Mouse (Mus musculus) heart, embryonic 12.5 days (tissue): ENCODE data around the gene Vopp1. TPM values are rescaled to one million over a fixed set of nuclear protein-coding genes. Genes with fewer than 3 reads are reported as not detected.

Experiments used
- ATAC-seq: fragments of 200-750 bp; cut with Nextera tagmentation; 2 replicates; pipeline ENCODE4 v1.8.0; 2017; ENCODE audit warnings: moderate TSS enrichment, moderate library complexity; ENCODE audit not compliant: insufficient number of reproducible peaks, low FRiP score
- H3K27ac ChIP-seq: fragments of 300-500 bp; sonication (generic); 2 replicates; pipeline ENCODE4 v1.5.1; 2016; ENCODE audit warnings: mild to moderate bottlenecking, moderate library complexity; ENCODE audit not compliant: poor library complexity, severe bottlenecking
- H3K27me3 ChIP-seq: fragments of 300-500 bp; sonication (generic); replicated peaks from 2 replicates; pipeline ENCODE4 v1.6.1; 2016; ENCODE audit warnings: mild to moderate bottlenecking, moderate library complexity
- H3K36me3 ChIP-seq: fragments of 300-500 bp; sonication (generic); 2 replicates; pipeline ENCODE4 v1.6.1; 2016; ENCODE audit warnings: mild to moderate bottlenecking, moderate library complexity
- H3K4me1 ChIP-seq: fragments of 300-500 bp; sonication (generic); replicated peaks from 2 replicates; pipeline ENCODE4 v1.6.1; 2016; ENCODE audit warnings: mild to moderate bottlenecking
- H3K4me2 ChIP-seq: fragments of 300-500 bp; sonication (generic); 2 replicates; pipeline ENCODE4 v1.6.1; 2016; ENCODE audit warnings: mild to moderate bottlenecking, moderate library complexity
- H3K4me3 ChIP-seq: fragments of 300-500 bp; sonication (generic); 2 replicates; pipeline ENCODE4 v1.5.1; 2016; ENCODE audit warnings: mild to moderate bottlenecking
- H3K9ac ChIP-seq: fragments of 300-500 bp; sonication (generic); 2 replicates; pipeline ENCODE4 v1.6.1; 2016; ENCODE audit warnings: mild to moderate bottlenecking, moderate library complexity
- H3K9me3 ChIP-seq: fragments of 300-500 bp; sonication (generic); replicated peaks from 2 replicates; pipeline ENCODE4 v1.6.1; 2016; ENCODE audit warnings: mild to moderate bottlenecking, moderate library complexity
- WGBS: fragments of 180-500 bp; shearing (Covaris S2); methylation state at CpG from one replicate; pipeline ENCODE4 v1.1.7; 2016; 5-methylcytosine and 5-hydroxymethylcytosine counted together
- polyA plus RNA-seq: library from polyadenylated mRNA; unstranded; fragments of >200 nt; fragmentation: Nextera tagmentation; extraction: Ambion mirVana; gene quantifications from 2 replicates; pipeline ENCODE4 v1.2.1, GENCODE M21; 2016

Vopp1 gene
- polyA plus RNA-seq, 1 experiment from 2014 or later: 39.1 TPM

DNA sequence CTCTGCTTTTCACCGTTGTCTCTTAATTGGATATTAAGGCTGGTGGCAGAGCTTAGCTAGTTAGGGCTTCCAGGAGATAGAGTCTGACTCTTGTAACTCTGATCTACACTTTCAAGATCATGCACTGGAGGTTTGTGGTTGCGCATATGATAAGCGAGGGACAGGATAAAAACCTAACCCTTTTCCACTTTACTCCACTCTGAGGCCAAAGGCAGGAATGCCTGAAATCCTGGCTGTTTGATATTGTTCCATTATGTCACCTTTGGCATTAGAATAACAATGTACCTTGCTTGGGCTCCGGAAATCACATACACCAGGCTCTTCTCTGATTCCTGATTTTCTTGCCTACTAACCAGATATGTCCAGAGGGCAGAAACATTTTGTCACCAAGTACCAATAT is 123.3 kb downstream of the Vopp1 start:
- ATAC-seq: no peak
- H3K36me3 ChIP-seq: no peaks in the 10 kb centered on the region
- H3K4me2 ChIP-seq: no peak overlapping the region
- no peak overlapping the region for H3K4me3 ChIP-seq
- H3K27me3 ChIP-seq: no peaks in the 10 kb centered on the region
- H3K9ac ChIP-seq: no peak overlapping the region; the same call in 1 of the 2 replicates
- no peak overlapping the region for H3K27ac ChIP-seq
- no peaks in the 10 kb centered on the region for H3K9me3 ChIP-seq
- 53% methylated on average over 4 of the region's 4 CpGs for WGBS
- 0 out of 2 replicates have a peak, but pooled peaks cover 11% of the 10 kb centered on the region for H3K4me1 ChIP-seq

DNA sequence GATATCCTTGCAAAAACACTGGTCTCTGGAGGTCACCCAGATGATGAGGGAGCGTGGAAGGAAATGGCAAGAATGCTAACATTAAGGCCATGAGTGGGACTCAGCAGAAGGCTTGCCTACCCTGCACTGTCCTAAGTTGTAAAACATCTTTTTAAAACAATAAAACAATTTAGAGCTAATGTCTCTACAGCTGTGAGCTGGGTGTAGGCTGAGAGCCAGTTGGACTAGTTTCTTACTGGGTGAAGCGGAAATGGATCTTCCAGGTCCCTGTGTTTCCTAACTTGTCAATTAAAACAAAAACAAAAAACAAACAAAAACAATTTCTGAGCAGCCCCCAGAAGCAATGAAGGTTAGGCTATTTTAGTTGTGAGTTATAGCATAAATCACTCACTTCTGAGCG is 131.8 kb downstream of the Vopp1 start:
- 83% methylated on average over 3 of the region's 3 CpGs for WGBS
- Histone ChIP-seq H3K36me3 (peaks cover 18% of the 10 kb centered on the region), H3K27ac (no peak overlapping the region), H3K9me3 (no peaks in the 10 kb centered on the region), H3K4me3 (no peak overlapping the region), H3K4me2 (no peak overlapping the region), H3K4me1 (peaks cover 7% of the 10 kb centered on the region; the same call in 1 of the 2 replicates), H3K9ac (no peak overlapping the region), H3K27me3 (no peaks in the 10 kb centered on the region)
- ATAC-seq: no peak

DNA sequence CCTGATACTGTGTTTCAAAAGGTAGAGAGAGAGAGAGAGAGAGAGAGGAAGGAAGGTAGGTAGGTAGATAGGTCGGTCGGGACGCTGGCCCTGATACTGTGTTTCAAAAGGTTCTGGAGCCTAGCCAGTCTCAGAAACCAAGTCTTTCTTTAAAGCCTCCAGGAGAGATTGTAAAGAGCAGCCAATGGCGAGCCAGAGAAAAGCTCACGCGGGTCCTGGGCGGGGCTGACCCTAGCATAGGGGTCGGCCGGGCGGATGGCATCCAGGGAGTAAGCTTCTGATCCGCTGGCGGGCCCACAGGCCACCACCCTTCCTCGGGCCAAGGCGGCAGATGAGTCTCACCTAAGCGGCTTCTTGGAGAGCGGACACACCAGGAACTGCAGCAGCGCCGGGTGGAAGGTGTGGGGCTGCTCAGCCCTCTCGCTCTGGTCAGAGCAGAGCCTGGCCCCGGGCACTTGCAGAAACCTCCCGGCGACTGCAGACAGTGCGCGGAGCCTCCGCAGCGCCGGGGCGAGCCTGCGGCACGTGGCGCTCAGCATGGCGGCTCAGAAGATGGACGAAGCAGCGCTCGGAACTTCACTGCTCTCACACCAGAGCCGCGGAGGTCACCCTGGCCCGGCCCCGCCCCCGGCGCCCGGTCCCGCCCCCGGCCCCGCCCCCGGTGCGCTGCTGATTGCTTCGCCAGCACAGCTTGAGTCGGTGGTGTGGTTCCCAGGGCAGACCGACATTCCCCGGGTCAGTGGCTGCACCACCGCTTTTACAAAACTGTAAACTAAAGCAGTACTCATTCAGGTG is 133.3 kb downstream of the Vopp1 start, which contains the start of gene Pyurf:
TSS of gene Pyurf (minus strand) at position 612 of the 795 bp plus-strand sequence.
- WGBS: under 1% methylated on average over 52 of the region's 52 CpGs
- H3K9ac ChIP-seq: peak within 1 kb of the TSS; percentile 94
- no peaks in the 10 kb centered on the region for H3K9me3 ChIP-seq
- H3K4me2 ChIP-seq: peak within 1 kb of the TSS; percentile 75
- H3K36me3 ChIP-seq: peaks cover 31% of the 10 kb centered on the region
- peaks cover 7% of the 10 kb centered on the region; the same call in 1 of the 2 replicates for H3K4me1 ChIP-seq
- ATAC-seq: peak; percentile 99
- no peaks in the 10 kb centered on the region for H3K27me3 ChIP-seq
- H3K4me3 ChIP-seq: peak within 1 kb of the TSS; percentile 83
- peak within 1 kb of the TSS; percentile 98 for H3K27ac ChIP-seq

DNA sequence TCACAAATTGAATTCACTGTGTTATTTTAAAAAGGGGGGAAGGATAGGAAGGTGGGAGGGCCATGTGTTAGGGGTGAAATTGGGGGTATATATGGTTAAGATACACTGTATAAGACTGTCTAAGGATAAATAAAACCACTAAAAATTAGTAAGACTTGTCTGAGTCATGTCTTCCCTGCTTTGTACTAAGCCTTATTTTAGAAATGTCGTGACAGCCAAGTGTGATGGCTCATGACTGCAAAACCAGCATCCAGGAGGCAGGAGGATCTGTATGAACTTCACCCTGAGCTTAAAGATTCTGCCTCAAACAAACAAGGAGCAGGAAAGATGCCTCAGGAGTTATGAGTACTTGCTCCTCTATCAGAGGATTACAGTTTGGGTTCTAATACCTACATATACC is 140.8 kb downstream of the Vopp1 start:
- H3K36me3 ChIP-seq: peaks cover 36% of the 10 kb centered on the region
- no peaks in the 10 kb centered on the region for H3K4me1 ChIP-seq
- no peaks in the 10 kb centered on the region for H3K27me3 ChIP-seq
- no peaks in the 10 kb centered on the region for H3K9me3 ChIP-seq
- H3K4me2 ChIP-seq: no peak overlapping the region
- 81% methylated on average over 1 of the region's 1 CpGs for WGBS
- H3K27ac ChIP-seq: no peak overlapping the region
- no peak overlapping the region for H3K9ac ChIP-seq
- H3K4me3 ChIP-seq: no peak overlapping the region
- no peak for ATAC-seq

Other genes starting within 250 kb of the Vopp1 start
- 5.3 and 5.8 TPM in 2 replicates for gene Herc6, start 244.2 kb downstream of the Vopp1 start, polyA plus RNA-seq
- 25.1 and 26.1 TPM in 2 replicates for gene Pyurf, start 133.1 kb downstream of the Vopp1 start, polyA plus RNA-seq
- 18.7 and 21.1 TPM in 2 replicates for gene Lancl2, start 122.6 kb downstream of the Vopp1 start, polyA plus RNA-seq
- gene Vmn1r21, start 25.2 kb upstream of the Vopp1 start, polyA plus RNA-seq: not detected in 2 replicates
- gene Vmn1r22, start 82.9 kb upstream of the Vopp1 start, polyA plus RNA-seq: not detected in 2 replicates
- not detected in 2 replicates for gene Vmn1r23, start 101.7 kb upstream of the Vopp1 start, polyA plus RNA-seq
- not detected in 2 replicates for gene Vmn1r24, start 136.3 kb upstream of the Vopp1 start, polyA plus RNA-seq
- not detected in 2 replicates for gene Vmn1r25, start 155.7 kb upstream of the Vopp1 start, polyA plus RNA-seq
- not detected in 2 replicates for gene Vmn1r26, start 190.0 kb upstream of the Vopp1 start, polyA plus RNA-seq